In the genomic region with DNA sequence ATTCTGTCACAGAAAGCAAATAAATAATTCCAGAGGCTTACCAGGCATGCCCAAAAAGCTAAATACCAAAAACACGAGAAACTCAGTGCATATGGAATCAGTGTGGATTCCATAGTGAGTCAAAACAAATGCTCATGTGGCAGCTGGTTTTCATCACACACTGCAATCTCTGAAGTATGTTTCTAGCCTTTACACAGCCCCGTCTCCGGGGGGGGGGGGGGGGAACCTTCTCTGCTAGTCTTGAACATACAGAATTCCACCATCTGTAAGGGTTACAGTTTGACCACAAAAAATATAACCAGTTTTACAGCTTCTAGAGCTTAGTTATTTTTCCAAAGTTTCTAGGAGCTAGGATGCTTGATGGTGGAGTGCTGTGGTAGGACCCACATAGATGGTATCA, we compare ENCODE assay signal across 15 mouse cellular contexts.
DNase-seq lines count a peak whose midpoint lies in the region; ATAC-seq lines count a peak whose summit lies in the region.
"Had no signal": no experiment of that assay in that cellular context is flagged by ENCODE, and none has a peak within 500 bp of the region (broad histone marks: within the 10 kb centered on the region; RNA-seq: fewer than 3 reads in every experiment).

No protein-coding gene starts in this region.

- H3K27ac ChIP-seq in embryonic facial prominence, embryonic 13.5 days = peak overlapping the region; percentile 39
- H3K27ac ChIP-seq in limb, embryonic 13.5 days = no peak overlapping the region
- H3K27ac ChIP-seq: forebrain, embryonic 10.5 days; lung, embryonic 15.5 days had no signal

- H3K9ac ChIP-seq in embryonic facial prominence, embryonic 13.5 days = no peak overlapping the region
- no peak overlapping the region for H3K9ac ChIP-seq in limb, embryonic 13.5 days
- H3K9ac ChIP-seq: lung, embryonic 15.5 days had no signal

- no peak overlapping the region for H3K4me2 ChIP-seq in embryonic facial prominence, embryonic 13.5 days
- H3K4me2 ChIP-seq in limb, embryonic 13.5 days (replicated peaks) = no peak overlapping the region
- H3K4me2 ChIP-seq: heart, embryonic 11.5 days; lung, embryonic 15.5 days had no signal

- WGBS in embryonic facial prominence, embryonic 13.5 days = 12% methylated on average over 3 of the region's 3 CpGs
- 5% methylated on average over 2 of the region's 3 CpGs for WGBS in limb, embryonic 13.5 days

- peak; percentile 67; the same call in 1 of the 2 replicates for ATAC-seq in embryonic facial prominence, embryonic 13.5 days (ENCODE audit: insufficient number of reproducible peaks, insufficient read depth, low FRiP score, low TSS enrichment, low read depth)
- peak; percentile 75 for ATAC-seq in limb, embryonic 13.5 days (ENCODE audit: low FRiP score, low read depth)
- ATAC-seq: activated CD4-positive, CD25-positive, alpha-beta regulatory T cell, adult 4 months had no signal

- H3K9me3 ChIP-seq in embryonic facial prominence, embryonic 13.5 days = no peaks in the 10 kb centered on the region
- H3K9me3 ChIP-seq in limb, embryonic 13.5 days = no peaks in the 10 kb centered on the region
- H3K9me3 ChIP-seq: forebrain, embryonic 10.5 days; lung, embryonic 15.5 days had no signal

- no peaks in the 10 kb centered on the region for H3K36me3 ChIP-seq in embryonic facial prominence, embryonic 13.5 days
- H3K36me3 ChIP-seq in limb, embryonic 13.5 days = no peaks in the 10 kb centered on the region
- H3K36me3 ChIP-seq: forebrain, embryonic 10.5 days; lung, embryonic 15.5 days had no signal

- DNase-seq in kidney, postnatal 4 days = peak; percentile 31 to 41
- DNase-seq in kidney, adult 11 months = no peak
- DNase-seq in embryo, embryonic 11.5 days (ENCODE audit: low read depth, low spot score) = peak; percentile 24
- no peak for DNase-seq in natural killer cell, adult 2 months (ENCODE audit: low spot score in 2 of 2)
- no peak for DNase-seq in layer of hippocampus, adult 9-10 months (ENCODE audit: low spot score)
- DNase-seq: cerebellum, postnatal 36 days; gastrocnemius, postnatal 10 days; heart, postnatal 36 days; kidney, adult 2 months had no signal

- H3K4me1 ChIP-seq in embryonic facial prominence, embryonic 13.5 days = no peaks in the 10 kb centered on the region; the same call in 1 of the 2 replicates
- H3K4me1 ChIP-seq in limb, embryonic 13.5 days = peaks cover 7% of the 10 kb centered on the region; the same call in 1 of the 2 replicates
- H3K4me1 ChIP-seq: forebrain, embryonic 10.5 days; lung, embryonic 15.5 days had no signal

- no peaks in the 10 kb centered on the region for H3K27me3 ChIP-seq in embryonic facial prominence, embryonic 13.5 days
- H3K27me3 ChIP-seq in limb, embryonic 13.5 days = no peaks in the 10 kb centered on the region
- H3K27me3 ChIP-seq: lung, embryonic 15.5 days had no signal

- no peak overlapping the region for H3K4me3 ChIP-seq in embryonic facial prominence, embryonic 13.5 days
- H3K4me3 ChIP-seq in limb, embryonic 13.5 days = no peak overlapping the region
- H3K4me3 ChIP-seq: forebrain, embryonic 10.5 days; lung, embryonic 15.5 days had no signal

Comparison
In these comparisons a context has a peak if more than half of its experiments do, and no peak if none do; other contexts are left out.
1. DNase-seq: peak in kidney, postnatal 4 days (2 of 2) and embryo, embryonic 11.5 days (single experiment); none in kidney, adult 11 months (single experiment), natural killer cell, adult 2 months (0 of 2) and layer of hippocampus, adult 9-10 months (single experiment).